8 mouse cellular contexts compared by ENCODE assay signal in the genomic region with DNA sequence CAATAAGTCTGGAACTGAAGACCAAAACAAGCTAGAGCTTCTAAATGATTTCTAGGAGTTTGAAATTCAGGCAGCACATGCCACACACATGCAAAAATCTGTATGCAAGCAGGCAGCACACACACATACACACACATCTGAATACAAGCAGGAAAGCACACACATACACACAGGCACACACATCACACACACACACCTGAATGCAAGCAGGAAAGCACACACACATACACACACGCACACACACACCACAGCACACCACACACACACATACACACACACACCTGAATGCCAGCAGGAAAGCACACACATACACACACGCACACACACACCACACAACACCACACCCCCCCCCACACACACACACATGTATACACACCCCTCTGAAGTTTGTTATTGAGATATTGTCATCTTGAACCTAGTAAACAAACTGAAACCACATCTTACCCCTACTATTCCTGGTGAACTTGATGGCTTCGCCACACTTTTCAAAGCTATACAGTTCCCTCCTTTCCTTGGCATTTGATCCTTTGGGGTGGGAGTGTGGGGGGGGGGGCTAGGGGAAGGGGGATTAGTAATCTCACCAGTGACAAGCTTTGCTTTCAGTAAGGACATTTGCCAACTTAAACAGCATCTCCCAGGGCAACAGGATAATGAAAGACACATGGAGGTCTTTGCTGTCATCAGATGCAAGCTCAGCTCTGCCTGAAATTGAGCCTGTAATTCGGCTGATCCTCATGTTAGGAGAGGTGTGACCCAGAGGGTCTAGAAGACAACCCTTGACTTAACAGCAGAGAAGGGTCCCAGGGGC. TPM values are rescaled to one million over a fixed set of nuclear protein-coding genes. Genes with fewer than 3 reads are reported as not detected.
DNase-seq lines count a peak whose midpoint lies in the region; ATAC-seq and TF ChIP-seq lines count a peak whose summit lies in the region.
"Had no signal": no experiment of that assay in that cellular context is flagged by ENCODE, and none has a peak within 500 bp of the region (broad histone marks: within the 10 kb centered on the region; RNA-seq: fewer than 3 reads in every experiment).

No protein-coding gene starts in this region.

- no peaks in the 10 kb centered on the region for H3K36me3 ChIP-seq in lung, postnatal 0 days (ENCODE audit: insufficient read depth, low read length)
- no peaks in the 10 kb centered on the region for H3K36me3 ChIP-seq in intestine, embryonic 16.5 days (ENCODE audit: control insufficient read depth, insufficient read depth, low read length)
- no peaks in the 10 kb centered on the region for H3K36me3 ChIP-seq in stomach, embryonic 16.5 days (ENCODE audit: control insufficient read depth, insufficient read depth, low read length)
- H3K36me3 ChIP-seq: stomach, embryonic 15.5 days had no signal

- no peaks in the 10 kb centered on the region for H3K9me3 ChIP-seq in lung, postnatal 0 days (ENCODE audit: low read length)
- no peaks in the 10 kb centered on the region for H3K9me3 ChIP-seq in intestine, embryonic 16.5 days (ENCODE audit: control insufficient read depth, low read length)
- H3K9me3 ChIP-seq in stomach, embryonic 16.5 days (replicated peaks; ENCODE audit: control insufficient read depth, low read length), result no peaks in the 10 kb centered on the region
- H3K9me3 ChIP-seq: stomach, embryonic 15.5 days had no signal

- no peak for DNase-seq in lung, postnatal 0 days (ENCODE audit: low spot score)
- DNase-seq in lung, postnatal 10 days, result no peak
- no peak for DNase-seq in adrenal gland, adult 18-20 months (ENCODE audit: low spot score in 2 of 2)
- no peak for DNase-seq in adrenal gland, postnatal 4 days (ENCODE audit: low spot score in 2 of 2)

- no peak for TF ChIP-seq CTCF in lung, postnatal 0 days (IDR thresholded peaks at IDR 0.05)
- peak; percentile 25; the same call in 1 of the 2 replicates for TF ChIP-seq CTCF in embryonic fibroblast, embryonic 13.5 days (IDR thresholded peaks at IDR 0.05; ENCODE audit: borderline replicate concordance, insufficient read depth, low read length)

- WGBS in lung, postnatal 0 days, result 77% methylated on average over 4 of the region's 4 CpGs
- WGBS in intestine, embryonic 16.5 days, result 77% methylated on average over 4 of the region's 4 CpGs
- WGBS in stomach, embryonic 16.5 days, result 72% methylated on average over 4 of the region's 4 CpGs

- ATAC-seq in lung, postnatal 0 days, result peak; percentile 14; the same call in 1 of the 2 replicates
- 0 out of 2 replicates have a peak, but pooled peaks have one; percentile 22 for ATAC-seq in intestine, embryonic 16.5 days
- 0 out of 2 replicates have a peak, but pooled peaks have one; percentile 19 for ATAC-seq in stomach, embryonic 16.5 days (ENCODE audit: insufficient read depth, low FRiP score)

- H3K9ac ChIP-seq in lung, postnatal 0 days (replicated peaks; ENCODE audit: low read depth), result no peak overlapping the region
- H3K9ac ChIP-seq in intestine, embryonic 16.5 days (ENCODE audit: low read depth, low read length), result no peak overlapping the region
- H3K9ac ChIP-seq in stomach, embryonic 16.5 days (ENCODE audit: low read length), result no peak overlapping the region
- H3K9ac ChIP-seq: stomach, embryonic 15.5 days had no signal

- H3K4me2 ChIP-seq in lung, postnatal 0 days (replicated peaks; ENCODE audit: low read depth, low read length), result no peak overlapping the region
- H3K4me2 ChIP-seq in intestine, embryonic 16.5 days (ENCODE audit: low read depth, low read length), result no peak overlapping the region
- H3K4me2 ChIP-seq in stomach, embryonic 16.5 days (ENCODE audit: low read depth, low read length), result no peak overlapping the region
- H3K4me2 ChIP-seq: stomach, embryonic 15.5 days had no signal

- 0 out of 2 replicates have a peak, but pooled peaks have one; percentile 28 for TF ChIP-seq POLR2A in embryonic fibroblast, embryonic 13.5 days (IDR thresholded peaks at IDR 0.05; ENCODE audit: low read depth, low read length)

- 0 out of 2 replicates have a peak overlapping the region, but pooled peaks have one; percentile 15 for H3K27ac ChIP-seq in lung, postnatal 0 days (ENCODE audit: low read length)
- H3K27ac ChIP-seq in embryonic fibroblast, embryonic 13.5 days (ENCODE audit: insufficient read depth, low read length), result peak overlapping the region; percentile 92
- H3K27ac ChIP-seq in intestine, embryonic 16.5 days (ENCODE audit: low read length), result no peak overlapping the region
- no peak overlapping the region for H3K27ac ChIP-seq in stomach, embryonic 16.5 days (ENCODE audit: low read length)
- H3K27ac ChIP-seq: stomach, embryonic 15.5 days had no signal

- no peak overlapping the region for H3K4me3 ChIP-seq in lung, postnatal 0 days (ENCODE audit: low read depth, low read length)
- H3K4me3 ChIP-seq in embryonic fibroblast, embryonic 13.5 days (ENCODE audit: insufficient read depth, low read length), result no peak overlapping the region
- H3K4me3 ChIP-seq in intestine, embryonic 16.5 days (ENCODE audit: low read length), result no peak overlapping the region
- no peak overlapping the region for H3K4me3 ChIP-seq in stomach, embryonic 16.5 days (replicated peaks; ENCODE audit: low read length)
- H3K4me3 ChIP-seq: stomach, embryonic 15.5 days had no signal

- no peak for TF ChIP-seq EP300 in lung, postnatal 0 days (IDR thresholded peaks at IDR 0.05)

- H3K27me3 ChIP-seq in lung, postnatal 0 days (replicated peaks; ENCODE audit: insufficient read depth, low read length), result no peaks in the 10 kb centered on the region
- no peaks in the 10 kb centered on the region for H3K27me3 ChIP-seq in intestine, embryonic 16.5 days (replicated peaks; ENCODE audit: control insufficient read depth, insufficient read depth, low read length)
- H3K27me3 ChIP-seq in stomach, embryonic 16.5 days (ENCODE audit: control insufficient read depth, insufficient read depth, low read length), result no peaks in the 10 kb centered on the region
- H3K27me3 ChIP-seq: stomach, embryonic 15.5 days had no signal

- peaks cover 23% of the 10 kb centered on the region; the same call in 1 of the 2 replicates for H3K4me1 ChIP-seq in lung, postnatal 0 days (ENCODE audit: insufficient read depth, low read depth, low read length)
- H3K4me1 ChIP-seq in embryonic fibroblast, embryonic 13.5 days (ENCODE audit: control insufficient read depth, insufficient read depth, low read length), result peaks cover 25% of the 10 kb centered on the region
- H3K4me1 ChIP-seq in intestine, embryonic 16.5 days (ENCODE audit: control insufficient read depth, insufficient read depth, low read length), result peaks cover 18% of the 10 kb centered on the region
- H3K4me1 ChIP-seq in stomach, embryonic 16.5 days (ENCODE audit: control insufficient read depth, insufficient read depth, low read length), result peaks cover 40% of the 10 kb centered on the region

RNA-seq across cellular contexts. Expression of gene Pik3r1, which starts 38.6 kb away (rescaled TPM):
- polyA plus RNA-seq in lung, postnatal 0 days (2015; fragmentation: Nextera tagmentation; extraction: Ambion mirVana), result 26.3 and 28.1 TPM in 2 replicates
- polyA plus RNA-seq in embryonic fibroblast, embryonic 13.5 days (2011; ENCODE audit: insufficient read length, low read depth, missing spikeins), result 53.1 and 78.3 TPM in 2 replicates
- 20.9 and 24.8 TPM in 2 replicates for polyA plus RNA-seq in intestine, embryonic 16.5 days (2015; fragmentation: Nextera tagmentation; extraction: Ambion mirVana)
- polyA plus RNA-seq in stomach, embryonic 16.5 days (2015; fragmentation: Nextera tagmentation; extraction: Ambion mirVana), result 53.0 and 59.5 TPM in 2 replicates
- total RNA-seq in adrenal gland, adult 18-20 months (2021), result 10 to 100 TPM; 58.8 to 93.1 TPM
- 100 to 1,000 TPM; 122 to 130 TPM for total RNA-seq in adrenal gland, postnatal 4 days (2021)

Comparison
In these comparisons a context has a peak if more than half of its experiments do, and no peak if none do; other contexts are left out.
1. H3K27ac ChIP-seq: peak in lung, postnatal 0 days (single experiment) and embryonic fibroblast, embryonic 13.5 days (single experiment); none in intestine, embryonic 16.5 days (single experiment) and stomach, embryonic 16.5 days (single experiment).
2. Peak in every context shown above with its lines, with median percentiles within 50 percentile points of each other: ATAC-seq.